Mouse (Mus musculus) embryonic stem cell, embryonic (primary cell): Measurements from ENCODE around the gene Slc16a12.
"Not testable (repeated sequence)": the region's sequence is repeated elsewhere in the genome, so short reads cannot be mapped to it uniquely, and the experiment has no call there.

Experiments
- CTCF ChIA-PET, 4 experiments: fragments of 300-600 bp in 2 of 4; fragments of 350-600 bp in 2 of 4; sonication (Branson Sonifier 250); formaldehyde crosslinking; loops; one replicate each; lab custom pipeline; 2022; ENCODE audit warnings: inconsistent platforms in 2 of 4; lab: Charles Lee
- POLR2A ChIA-PET, 4 experiments: fragments of 300-600 bp in 2 of 4; fragments of 350-600 bp in 2 of 4; sonication (Branson Sonifier 250); formaldehyde crosslinking; loops; one replicate each; lab custom pipeline; 2022; ENCODE audit warnings: antibody characterized with exemption in 4 of 4, inconsistent platforms in 1 of 4; lab: Charles Lee

The Slc16a12 gene

GRCm38 (mm10) chr19:34698432-34698831 lies 48.7 kb downstream of the Slc16a12 start:
- POLR2A ChIA-PET, result no interaction called here

DNA sequence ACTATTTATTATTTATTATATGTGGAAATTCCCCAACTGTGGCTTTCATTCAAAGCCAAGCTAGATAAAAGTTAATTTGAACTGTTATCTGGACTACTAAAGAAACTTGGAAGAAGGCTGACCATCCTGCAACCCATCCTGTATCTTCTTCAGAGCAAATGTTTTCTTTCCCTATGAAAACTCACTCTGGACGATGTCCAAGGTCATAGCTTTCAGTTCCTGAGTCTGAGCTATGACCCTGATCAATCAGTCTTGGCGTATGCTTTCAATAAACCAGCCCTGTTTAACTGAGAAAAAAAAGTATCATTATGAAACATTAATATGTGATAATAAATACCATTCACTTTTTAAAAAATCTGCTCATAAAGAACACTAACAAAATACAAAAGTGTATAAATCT lies 49.6 kb downstream of the Slc16a12 start:
- POLR2A ChIA-PET, result no interaction called here
- CTCF ChIA-PET, result no interaction called here

More at GRCm38 (mm10) chr19:34698432-34698831, 48.7 kb downstream of the Slc16a12 start:
- CTCF ChIA-PET, result no interaction called here

- CTCF ChIA-PET, result interaction anchor here in 1 of 4 experiments (1.0 kb wide), 1 partner anchor 11 kb away, joined by 3 read pairs; no protein-coding TSS in a partner anchor
- POLR2A ChIA-PET, result no interaction called here
Observed at GRCm38 (mm10) chr19:34696352-34696986, 50.6 kb downstream of the Slc16a12 start.

- POLR2A ChIA-PET, result no interaction called here
- CTCF ChIA-PET, result no interaction called here
Observed at GRCm38 (mm10) chr19:34691402-34691801, 55.7 kb downstream of the Slc16a12 start.

DNA sequence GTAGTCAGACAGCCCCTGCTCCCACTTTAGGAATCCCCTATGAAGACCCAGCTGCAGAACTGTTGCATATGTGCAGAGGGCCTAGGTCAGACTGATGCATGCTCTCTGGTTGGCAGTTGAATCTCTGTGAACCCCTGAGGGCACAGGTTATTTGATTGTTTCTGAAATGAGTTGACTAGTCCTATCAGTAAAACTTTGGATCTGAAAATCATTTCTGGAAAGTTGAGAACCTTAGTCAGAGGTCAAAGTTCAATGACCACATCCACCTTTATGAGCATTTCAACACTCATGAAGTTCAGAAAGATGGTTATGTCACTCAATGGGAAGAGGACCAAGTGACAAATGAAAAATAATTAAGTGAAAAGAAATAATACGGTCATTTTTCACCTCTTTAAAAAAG lies 61.6 kb downstream of the Slc16a12 start:
- CTCF ChIA-PET, result interaction anchor here in 2 of 4 experiments (0.6 to 1.0 kb wide), 3 partner anchors 10 to 692 kb away, joined by 3 to 12 read pairs (median 3); no protein-coding TSS in a partner anchor
- POLR2A ChIA-PET, result interaction anchor here in 1 of 4 experiments (0.6 kb wide), 1 partner anchor 124 kb away, joined by 4 read pairs; no protein-coding TSS in a partner anchor

DNA sequence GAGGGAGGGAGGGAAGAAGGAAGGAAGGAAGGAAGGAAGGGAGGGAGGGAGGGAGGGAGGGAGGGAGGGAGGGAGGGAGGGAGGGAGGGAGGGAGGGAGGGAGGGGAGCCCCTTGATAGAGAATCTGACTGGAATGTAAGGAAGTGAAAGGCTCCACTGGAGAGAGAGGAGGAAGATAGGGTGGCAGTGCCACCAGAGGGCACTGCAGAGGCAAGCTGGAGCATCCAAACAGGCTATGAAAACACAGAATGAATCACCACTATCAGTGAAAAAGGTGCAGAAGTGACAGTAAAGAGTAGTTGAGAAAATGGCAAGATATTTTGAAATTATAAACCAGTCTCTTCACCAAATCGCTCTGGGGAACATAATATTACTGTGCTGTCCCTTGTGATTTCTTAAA lies 62.2 kb downstream of the Slc16a12 start:
- POLR2A ChIA-PET, result interaction anchor here in 1 of 4 experiments (0.6 kb wide), 1 partner anchor 123 kb away, joined by 4 read pairs; no protein-coding TSS in a partner anchor
- CTCF ChIA-PET, result interaction anchor here in 3 of 4 experiments (0.6 to 1.0 kb wide), 3 partner anchors 11 to 28 kb away, joined by 3 to 12 read pairs (median 3); no protein-coding TSS in a partner anchor

DNA sequence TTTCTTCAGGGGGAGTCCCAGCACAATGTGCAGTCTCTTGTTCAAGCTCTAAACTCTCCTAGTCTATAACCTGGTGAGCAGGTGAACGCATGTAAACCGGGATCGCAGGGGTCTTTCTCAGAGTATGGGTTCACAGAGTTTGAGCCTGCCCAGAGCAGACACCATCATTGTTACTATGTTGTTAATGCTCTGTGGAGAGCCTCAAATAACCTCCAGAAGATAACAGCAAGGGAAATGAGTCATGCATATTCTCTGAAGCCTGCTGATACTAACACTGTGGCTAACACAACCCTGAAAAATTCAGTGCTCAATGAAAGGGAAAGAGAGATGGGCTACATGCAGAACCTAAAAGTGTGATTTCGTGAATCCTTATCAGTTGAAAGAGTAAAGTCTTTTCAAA lies 68.7 kb downstream of the Slc16a12 start:
- ChIA-PET CTCF (no interaction called here), POLR2A (no interaction called here)

- CTCF ChIA-PET, result no interaction called here
- POLR2A ChIA-PET, result no interaction called here
Observed at GRCm38 (mm10) chr19:34673476-34673875, 73.6 kb downstream of the Slc16a12 start.

GRCm38 (mm10) chr19:34666127-34666526 lies 81.0 kb downstream of the Slc16a12 start:
- POLR2A ChIA-PET, result no interaction called here
- CTCF ChIA-PET, result no interaction called here

DNA sequence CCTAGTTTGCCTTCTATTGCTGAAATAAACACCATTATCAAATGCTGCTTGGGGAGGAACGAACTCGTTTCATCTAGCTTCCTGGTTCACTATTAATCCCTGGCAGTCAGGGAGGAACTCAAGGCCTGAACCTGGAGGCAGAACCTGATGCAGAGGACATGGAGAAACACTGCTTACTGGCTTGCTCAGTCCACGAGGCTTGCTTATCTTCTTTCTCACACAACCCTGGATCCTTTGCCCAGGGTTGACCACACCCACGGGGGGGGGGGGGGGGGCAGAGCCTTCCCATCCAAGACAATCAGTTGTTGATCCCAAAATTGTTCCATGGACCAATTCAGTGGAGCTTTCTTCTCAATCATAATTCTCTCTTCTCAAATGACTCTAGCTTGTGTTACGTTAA lies 84.3 kb downstream of the Slc16a12 start:
- POLR2A ChIA-PET, result interaction anchor here in 2 of 4 experiments (0.6 to 1.0 kb wide), 4 partner anchors 9 to 93 kb away, joined by 3 to 5 read pairs (median 4); no protein-coding TSS in a partner anchor
- CTCF ChIA-PET, result interaction anchor here in 3 of 4 experiments (1.1 to 1.9 kb wide), 6 partner anchors 112 to 419 kb away, joined by 3 to 13 read pairs (median 4); partner anchors contain the start of gene Ifit2 (in 3 of the 3)

- ChIA-PET CTCF (interaction anchor here (0.5 to 1.9 kb wide), 13 partner anchors 23 to 418 kb away, joined by 3 to 13 read pairs (median 3); partner anchors contain the start of gene Ifit2 (in 3 of the 4)), POLR2A (no interaction called here)
Observed at GRCm38 (mm10) chr19:34662067-34662507, 85.0 kb downstream of the Slc16a12 start.

DNA sequence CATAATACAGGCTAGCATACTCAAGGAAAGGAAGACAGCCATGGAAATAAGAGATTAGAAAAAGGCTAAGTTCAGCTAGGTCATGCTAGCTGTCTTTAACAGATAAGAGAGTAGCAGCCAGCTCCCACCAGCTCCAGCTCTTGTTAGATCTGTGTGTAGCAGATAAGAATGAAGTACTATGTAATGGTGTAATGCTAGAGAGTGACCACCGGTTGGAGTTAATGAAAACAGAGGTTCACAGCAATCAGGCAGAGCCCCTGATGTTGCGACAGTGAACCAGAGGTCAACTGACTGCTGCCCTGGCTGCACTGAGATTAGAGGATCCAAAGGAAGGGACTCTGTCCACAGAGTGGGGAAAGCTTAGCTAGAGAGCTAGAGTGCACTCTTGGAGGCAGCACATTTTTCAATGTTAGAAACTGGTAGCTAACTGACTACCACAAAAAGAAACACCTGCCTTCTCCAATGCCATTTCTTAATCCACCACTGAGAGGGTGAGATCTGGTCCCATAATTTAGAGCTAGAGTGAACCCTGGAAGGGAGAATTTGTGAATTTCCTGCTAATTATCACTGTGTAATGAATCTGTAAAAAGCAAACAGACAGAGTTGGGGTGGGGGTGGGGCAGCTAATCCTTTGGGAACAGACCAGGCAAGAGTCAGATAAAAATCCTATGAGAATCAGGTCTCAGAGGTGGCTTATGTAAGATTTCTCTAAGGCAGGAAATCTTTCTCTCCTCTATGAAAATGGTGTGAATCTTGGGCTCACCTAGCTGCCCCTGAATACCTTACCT lies 90.4 kb downstream of the Slc16a12 start:
- POLR2A ChIA-PET, result interaction anchor here in 1 of 4 experiments (0.6 to 1.2 kb wide), 2 partner anchors 14 to 101 kb away, joined by 3 to 4 read pairs; no protein-coding TSS in a partner anchor
- CTCF ChIA-PET, result interaction anchor here in 2 of 4 experiments (0.7 to 1.6 kb wide), 4 partner anchors 19 to 413 kb away, joined by 3 to 5 read pairs (median 4); partner anchors contain the start of gene Ifit2 (in 1 of the 2)

GRCm38 (mm10) chr19:34655227-34655805 lies 91.8 kb downstream of the Slc16a12 start:
- ChIA-PET POLR2A (interaction anchor here in 1 of 4 experiments (1.2 to 1.4 kb wide), 2 partner anchors 13 to 186 kb away, joined by 3 read pairs; no protein-coding TSS in a partner anchor), CTCF (interaction anchor here in 3 of 4 experiments (0.5 to 1.2 kb wide), 4 partner anchors 104 to 916 kb away, joined by 3 to 10 read pairs (median 5); partner anchors contain the start of gene Ifit2 (in 1 of the 3))

DNA sequence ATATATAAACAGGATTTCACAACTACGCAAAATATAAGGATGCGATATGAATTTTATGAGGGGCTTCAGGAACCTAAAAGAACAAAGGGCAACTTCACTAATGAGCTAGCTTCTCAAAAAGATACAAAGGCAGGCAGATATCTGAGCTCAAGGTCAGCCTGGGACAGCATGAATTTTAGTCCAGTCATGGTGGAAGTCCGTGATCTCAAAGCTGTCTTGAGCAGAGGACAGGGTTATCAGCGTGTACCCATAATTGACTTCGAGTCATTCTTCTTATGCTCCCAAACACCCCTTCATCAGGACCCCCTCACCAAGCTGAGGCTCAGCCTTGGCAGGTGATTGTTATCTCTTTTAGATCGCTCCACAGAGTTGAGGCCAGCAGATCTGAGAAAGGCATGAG lies 96.1 kb downstream of the Slc16a12 start:
- ChIA-PET POLR2A (no interaction called here), CTCF (no interaction called here)

DNA sequence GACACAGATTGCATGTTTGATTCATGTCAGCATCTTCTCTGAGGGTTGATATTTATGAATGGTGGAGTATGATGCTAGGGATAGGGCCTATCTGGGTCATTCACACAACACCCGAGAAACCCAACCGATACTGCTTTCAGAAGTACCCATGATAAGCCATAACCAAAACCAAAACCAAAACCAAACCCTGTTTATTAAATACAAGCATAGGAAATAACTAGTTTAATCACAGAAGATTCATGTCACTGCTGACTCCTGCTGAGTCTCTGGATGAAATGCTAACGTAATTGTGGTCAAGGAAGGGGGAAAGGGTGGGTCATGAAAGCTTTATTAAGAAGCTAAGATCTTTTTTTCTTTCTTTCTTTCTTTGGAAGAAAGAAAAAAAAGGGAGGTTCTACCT lies 96.8 kb downstream of the Slc16a12 start:
- CTCF ChIA-PET, result no interaction called here
- POLR2A ChIA-PET, result no interaction called here

DNA sequence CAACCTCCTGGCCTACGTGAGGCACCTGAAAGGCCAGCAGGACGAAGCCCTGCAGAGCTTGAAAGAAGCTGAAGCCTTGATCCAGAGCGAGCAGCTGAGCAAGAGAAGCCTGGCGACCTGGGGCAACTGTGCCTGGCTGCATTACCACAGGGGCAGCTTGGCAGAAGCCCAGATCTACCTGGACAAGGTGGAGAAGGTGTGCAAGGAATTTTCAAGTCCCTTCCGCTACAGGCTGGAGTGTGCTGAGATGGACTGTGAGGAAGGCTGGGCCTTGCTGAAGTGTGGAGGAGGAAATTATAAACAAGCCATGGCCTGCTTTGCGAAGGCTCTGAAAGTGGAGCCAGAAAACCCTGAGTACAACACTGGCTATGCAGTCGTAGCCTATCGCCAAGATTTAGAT lies 99.5 kb downstream of the Slc16a12 start:
- POLR2A ChIA-PET, CTCF ChIA-PET: not testable (repeated sequence)

DNA sequence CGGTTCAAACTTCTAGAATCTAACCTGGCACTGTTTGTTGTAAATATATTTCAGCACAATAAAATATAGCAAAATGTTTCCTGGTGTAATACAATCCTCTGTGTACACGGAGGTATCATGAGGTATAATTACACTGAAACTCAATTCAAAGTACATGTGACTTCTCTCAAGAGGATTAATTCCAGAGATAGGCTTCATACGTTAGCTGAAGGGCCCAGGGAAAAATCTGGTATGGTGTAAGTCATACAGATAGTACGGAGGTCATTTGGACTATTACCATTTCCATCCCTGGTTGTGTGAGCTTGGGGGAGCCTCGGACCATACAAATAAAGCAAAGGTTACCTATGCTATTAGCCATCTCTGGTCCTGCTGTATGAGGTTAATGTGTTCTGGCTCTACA lies 104.5 kb downstream of the Slc16a12 start:
- ChIA-PET CTCF (no interaction called here), POLR2A (interaction anchor here in 1 of 4 experiments (1.4 kb wide), 1 partner anchor 13 kb away, joined by 3 read pairs; no protein-coding TSS in a partner anchor)

- ChIA-PET CTCF (interaction anchor here in 1 of 4 experiments (1.1 to 1.6 kb wide), 2 partner anchors 90 to 92 kb away, joined by 3 to 5 read pairs; no protein-coding TSS in a partner anchor), POLR2A (no interaction called here)
Observed at GRCm38 (mm10) chr19:34640623-34641022, 106.5 kb downstream of the Slc16a12 start, which contains the start of the genes Ifit1bl2 and Ifit1. Gene Ifit1bl2 (minus strand): TSS chr19:34640743. Gene Ifit1 (plus strand): TSS chr19:34640871.
